Mouse (Mus musculus) retina, adult 2 months (tissue): Measurements from ENCODE around the gene Por.

Experiments
- DNase-seq: peaks from one replicate; pipeline ENCODE4 v3.0.0-alpha.2; 2012; ENCODE audit warnings: low read depth, low spot score

The Por gene

GRCm38 (mm10) chr5:135669741-135670275 is at the start of gene Por:
Por (plus strand) TSS chr5:135670033.
- DNase-seq, result no peak

- no peak for DNase-seq
Measured at GRCm38 (mm10) chr5:135620526-135620925, 49.3 kb upstream of the Por start.

GRCm38 (mm10) chr5:135621725-135622124 is 48.1 kb upstream of the Por start:
- no peak for DNase-seq

DNA sequence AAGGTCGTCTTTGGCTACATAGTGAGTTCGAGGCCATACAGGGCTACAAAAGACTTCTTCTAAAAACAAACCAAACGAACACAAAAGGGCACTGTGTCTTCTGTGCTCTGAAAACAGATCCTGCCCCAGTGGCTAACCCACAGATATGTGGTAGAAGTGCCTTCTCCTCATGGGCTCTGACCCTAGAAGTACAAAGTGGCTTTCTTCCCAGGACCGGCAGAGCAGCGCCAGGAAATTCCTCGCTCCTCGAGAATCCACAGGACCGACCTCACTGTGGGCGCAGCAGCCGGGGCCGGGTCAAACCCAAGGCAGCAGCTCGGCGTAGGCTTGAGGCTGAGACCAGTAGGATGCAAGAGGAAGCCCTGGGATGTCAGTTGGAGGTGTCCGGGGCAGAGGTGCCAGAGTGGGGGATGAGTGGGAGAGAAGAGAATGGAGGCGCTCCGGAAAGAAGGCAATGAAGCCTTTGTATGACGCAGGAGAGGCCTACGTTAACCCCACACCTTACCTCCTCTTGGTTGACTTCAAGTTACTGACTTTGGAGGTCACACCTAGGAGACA is 46.7 kb upstream of the Por start:
- no peak for DNase-seq

DNA sequence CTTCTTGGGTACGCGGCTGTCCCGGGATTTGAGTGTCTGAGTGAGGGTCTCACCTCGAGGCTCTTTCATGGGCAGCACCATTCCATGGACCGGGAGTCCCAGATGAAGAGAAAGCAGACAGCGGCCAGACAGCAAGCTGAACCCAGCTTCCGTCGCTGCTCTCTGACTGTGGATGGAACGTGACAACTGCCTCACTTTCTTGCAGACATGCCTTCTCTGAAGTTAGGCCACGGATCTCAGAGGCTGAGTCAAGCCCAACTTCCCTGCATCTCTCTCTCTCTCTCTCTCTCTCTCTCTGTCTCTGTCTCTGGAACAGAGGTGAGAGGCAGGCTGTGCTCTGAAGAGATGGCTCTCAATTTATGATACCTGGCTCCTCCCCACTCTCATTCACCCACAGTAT is 40.9 kb upstream of the Por start:
- no peak for DNase-seq

DNA sequence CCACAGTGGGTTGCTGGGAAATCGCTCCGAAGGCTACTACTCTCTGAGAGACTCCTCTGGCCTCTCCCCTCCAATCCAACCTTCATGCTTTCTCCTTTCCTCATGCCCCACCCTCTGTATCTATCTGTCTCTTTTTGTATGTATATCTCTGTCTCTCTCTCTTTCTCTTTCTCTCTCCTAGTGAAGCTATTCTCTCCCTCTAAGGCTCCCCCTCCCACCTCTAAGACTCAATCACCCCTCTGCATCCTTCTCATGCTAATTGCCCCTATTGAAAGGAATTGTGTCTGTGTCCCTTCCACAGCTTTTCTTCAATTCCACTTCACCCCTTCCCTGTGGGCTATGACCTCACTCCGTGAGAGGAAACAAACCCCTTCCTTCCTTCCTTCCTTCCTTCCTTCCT is 40.4 kb upstream of the Por start:
- no peak for DNase-seq

DNA sequence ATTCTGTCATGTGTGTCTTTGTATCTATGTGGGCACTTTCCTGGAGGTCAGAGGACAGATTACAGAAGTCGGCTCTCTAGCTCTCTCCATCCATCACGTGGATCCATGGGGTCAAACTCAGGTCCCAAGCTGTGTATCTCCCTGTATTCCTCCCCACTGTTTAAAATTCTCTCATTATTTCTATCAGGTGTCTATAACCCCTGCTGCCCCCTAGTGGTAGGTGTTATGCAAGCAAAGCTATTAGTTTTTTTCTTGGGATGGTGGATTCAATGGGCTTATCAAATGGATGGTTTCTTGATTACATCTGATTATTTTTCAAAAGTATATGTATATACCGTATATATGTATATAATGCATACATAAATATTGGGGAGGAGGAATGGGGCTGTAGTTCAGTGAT is 39.2 kb upstream of the Por start:
- DNase-seq, result peak; percentile 54

DNA sequence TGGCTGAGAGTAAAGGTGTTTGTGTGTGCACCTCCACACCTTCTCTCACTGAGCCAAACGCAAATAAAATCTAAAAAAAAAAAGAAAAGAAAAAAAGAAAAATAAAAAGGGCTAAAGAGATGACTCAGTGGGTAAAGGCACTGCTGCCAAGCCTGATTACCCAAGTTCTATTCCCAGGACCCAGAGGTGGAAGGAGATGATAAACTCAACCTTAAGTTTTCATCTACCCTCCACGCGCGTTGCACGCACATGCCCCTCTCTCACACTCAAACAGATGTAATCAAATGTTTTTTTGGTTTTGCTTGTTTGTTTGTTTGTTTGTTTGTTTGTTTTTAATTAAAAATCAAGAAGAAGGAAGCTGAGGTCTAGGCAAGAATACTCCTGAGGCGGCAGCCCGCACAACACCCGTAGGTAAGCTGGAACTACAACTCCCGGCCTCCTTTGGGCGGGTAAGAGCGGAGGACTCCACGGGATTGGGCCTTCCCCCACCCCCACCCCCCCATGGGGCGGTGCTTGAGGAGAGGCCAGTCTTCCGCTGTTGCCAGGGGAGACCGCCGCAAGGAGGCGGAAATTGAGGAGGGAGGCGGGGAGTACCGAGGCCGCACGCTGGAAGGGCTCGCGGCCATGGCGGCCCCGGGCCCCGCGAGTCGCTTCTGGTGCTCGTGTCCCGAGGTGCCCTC is 37.6 kb upstream of the Por start, which contains the start of gene Rhbdd2:
TSS of gene Rhbdd2 (plus strand) at position 502 of the 680 bp plus-strand sequence.
- peak; percentile 97 for DNase-seq

GRCm38 (mm10) chr5:135632797-135633144 is 37.1 kb upstream of the Por start:
- DNase-seq, result no peak

- no peak for DNase-seq
Measured at GRCm38 (mm10) chr5:135639760-135640458, 29.9 kb upstream of the Por start.

GRCm38 (mm10) chr5:135640459-135640789 is 29.4 kb upstream of the Por start:
- no peak for DNase-seq

DNA sequence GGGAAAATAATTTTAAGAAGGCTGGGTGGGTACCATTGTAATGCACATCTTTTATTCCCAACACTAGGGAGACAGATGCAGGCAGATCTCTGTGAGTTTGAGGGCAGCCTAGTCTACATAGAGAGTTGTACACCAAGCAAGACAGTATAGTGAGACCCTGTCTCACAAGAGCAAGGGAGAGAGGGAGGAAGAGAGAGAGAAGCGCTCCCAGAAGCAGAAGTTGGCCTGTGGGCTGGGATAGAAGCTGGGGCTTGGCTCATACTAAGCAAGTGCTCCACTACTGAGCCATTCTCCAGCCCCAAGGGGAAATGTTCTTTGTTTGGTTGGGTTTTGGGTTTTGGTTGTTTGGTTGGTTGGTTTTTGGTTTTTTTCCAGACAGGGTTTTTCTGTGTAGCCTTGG is 28.8 kb upstream of the Por start:
- DNase-seq, result no peak

DNA sequence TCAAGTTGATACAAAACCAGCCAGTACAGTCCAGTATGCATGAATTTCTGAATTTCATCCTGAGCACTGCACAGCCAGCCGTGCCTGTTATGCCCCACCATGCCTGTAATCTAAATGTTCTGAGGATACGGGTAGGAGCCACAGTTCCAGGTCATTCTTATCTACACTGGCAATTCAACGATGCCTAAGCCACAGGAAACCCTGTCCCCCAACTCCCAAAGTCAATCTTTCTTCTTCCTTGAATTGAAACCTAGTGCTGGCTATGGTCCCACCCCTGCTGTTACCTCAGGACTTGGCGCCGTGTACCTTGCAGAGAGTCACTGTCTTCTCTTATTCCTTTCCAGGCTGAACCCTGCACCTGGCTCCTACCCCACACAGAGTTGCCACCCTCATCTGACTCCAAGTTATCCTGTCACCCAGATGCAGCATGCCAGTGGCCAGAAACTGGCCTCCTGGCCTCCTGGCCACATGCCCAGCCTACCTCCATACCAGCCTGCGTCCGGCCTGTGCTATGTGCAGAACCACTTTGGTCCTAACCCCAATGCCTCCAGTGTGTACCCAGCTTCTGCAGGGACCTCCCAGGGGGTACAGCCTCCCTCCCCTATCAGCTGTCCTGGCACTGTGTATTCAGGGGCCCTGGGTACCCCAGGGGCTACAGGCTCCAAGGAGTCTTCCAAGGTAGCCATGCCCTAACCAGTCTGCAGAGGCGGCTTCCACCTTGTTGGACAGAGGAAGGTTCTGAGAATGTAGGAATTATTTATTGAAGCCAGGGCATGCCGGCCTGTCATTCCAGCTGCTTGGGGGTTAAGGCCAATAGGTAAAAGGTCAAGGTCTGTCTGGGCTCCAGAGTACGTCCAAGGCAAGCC is 26.9 kb upstream of the Por start:
- DNase-seq, result no peak

- DNase-seq, result no peak
Measured at GRCm38 (mm10) chr5:135643552-135643842, 26.3 kb upstream of the Por start.

DNA sequence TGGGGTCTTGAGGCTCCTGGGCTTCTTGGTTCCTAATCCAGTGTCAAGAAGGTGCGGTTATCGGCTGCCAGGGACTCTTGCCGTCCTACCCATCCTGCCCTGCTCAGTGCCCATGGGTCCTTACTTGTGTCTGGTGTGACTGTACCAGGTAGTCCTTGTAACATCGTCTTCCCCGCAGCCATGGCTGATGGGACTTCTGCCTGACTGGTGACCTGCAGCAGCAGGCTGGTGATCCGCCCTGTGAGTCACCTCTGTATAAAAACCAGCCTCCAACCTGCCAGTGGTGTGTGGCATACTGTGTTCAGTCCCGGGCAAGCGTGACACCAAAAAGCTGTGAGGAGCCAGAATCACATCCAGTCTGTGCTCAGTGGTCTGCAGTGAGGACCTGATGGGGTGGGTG is 26.0 kb upstream of the Por start:
- no peak for DNase-seq

DNA sequence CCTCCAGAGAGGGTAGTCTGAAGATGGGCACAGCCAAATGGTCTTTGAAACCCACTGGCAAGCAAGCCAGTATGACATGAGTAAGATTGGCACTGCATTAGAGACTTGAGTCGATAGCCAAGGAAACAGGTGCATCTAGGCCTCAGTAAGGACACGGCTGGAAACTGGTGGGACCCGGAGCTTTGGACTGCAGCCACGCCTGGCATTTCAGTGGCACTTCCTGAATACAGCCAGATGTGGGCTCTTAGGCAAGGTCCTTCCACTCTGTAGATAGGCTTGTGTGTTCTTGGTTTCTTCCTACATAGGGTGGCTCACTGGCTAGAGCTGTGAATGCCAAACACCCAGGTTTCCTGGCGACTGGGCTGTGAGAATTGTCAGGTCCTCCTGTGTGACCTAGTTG is 24.5 kb upstream of the Por start:
- no peak for DNase-seq

- no peak for DNase-seq
Measured at GRCm38 (mm10) chr5:135646038-135646437, 23.8 kb upstream of the Por start.

DNA sequence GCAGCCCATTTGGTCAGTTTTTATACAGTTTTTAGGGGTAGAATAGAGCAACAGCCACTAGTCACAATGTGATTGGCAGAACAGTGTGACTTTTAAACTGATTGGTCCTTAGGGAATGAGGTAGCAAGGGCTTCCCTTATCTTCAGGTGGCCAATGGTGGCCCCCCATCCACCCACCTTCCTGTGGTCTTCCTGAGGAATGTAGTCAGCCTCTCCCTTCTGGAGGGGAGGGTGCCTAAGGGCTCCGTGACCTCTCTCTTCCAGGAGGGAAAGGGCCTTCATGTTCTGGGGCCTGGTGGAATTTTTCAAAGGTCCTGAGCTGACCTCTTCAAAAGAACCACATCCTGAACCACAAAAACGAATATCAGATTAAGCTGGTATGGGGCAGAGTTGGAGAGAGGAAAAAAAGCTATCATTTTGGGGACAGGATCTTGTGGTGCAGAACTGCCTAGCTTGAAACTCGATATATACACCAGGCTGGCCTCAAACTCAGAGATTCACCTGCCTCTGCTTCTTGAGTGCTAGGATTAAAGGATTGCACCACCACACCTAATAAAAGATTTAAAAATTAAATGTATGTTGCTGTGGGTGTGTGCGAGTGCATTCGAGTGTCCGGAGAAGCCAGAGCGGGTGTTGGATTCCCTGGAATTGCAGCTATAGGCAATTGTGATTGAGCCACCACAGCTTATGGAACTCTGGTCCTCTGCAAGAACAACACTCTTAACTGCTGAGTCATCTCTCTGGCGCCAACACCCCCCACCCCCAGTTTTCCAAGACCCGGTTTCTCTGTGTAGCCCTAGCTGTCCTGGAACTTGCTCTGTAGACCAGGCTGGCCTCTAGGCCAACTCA is 21.1 kb upstream of the Por start:
- DNase-seq, result no peak

DNA sequence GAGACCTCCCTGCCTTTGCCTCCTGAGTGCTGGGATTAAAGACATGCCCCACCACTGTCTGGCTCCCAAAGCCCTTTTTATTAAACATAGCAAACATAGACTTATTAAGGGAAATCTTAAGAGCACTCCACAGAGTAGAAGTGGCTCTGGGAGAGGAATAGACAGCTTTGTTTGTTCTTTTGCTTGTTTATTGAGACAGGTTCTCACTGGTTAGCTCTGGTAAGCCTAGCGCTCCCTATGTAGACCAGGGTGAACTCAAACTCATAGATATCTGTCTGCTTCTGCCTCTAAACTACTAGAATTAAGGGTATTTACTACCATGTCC is 20.6 kb upstream of the Por start:
- DNase-seq, result no peak

DNA sequence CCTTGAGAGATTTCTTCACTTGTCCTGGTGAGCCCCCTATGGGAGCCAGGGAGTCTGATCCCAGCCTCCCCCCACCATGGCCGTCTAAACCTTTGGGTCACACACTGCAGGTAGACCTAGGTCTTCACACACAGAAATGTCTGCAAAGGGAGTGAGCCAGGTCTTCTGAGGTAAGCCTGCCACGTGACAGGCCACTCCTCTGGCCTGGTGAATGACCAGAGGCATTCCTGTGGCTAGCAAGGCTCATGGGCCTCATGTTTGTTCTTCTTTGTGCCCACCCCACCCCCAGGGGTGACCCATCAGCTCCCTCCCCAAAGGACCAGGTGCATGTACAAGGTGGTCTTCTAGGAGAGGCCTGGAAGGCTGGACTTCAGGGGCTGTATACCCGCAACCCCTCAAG is 18.3 kb upstream of the Por start:
- no peak for DNase-seq

DNA sequence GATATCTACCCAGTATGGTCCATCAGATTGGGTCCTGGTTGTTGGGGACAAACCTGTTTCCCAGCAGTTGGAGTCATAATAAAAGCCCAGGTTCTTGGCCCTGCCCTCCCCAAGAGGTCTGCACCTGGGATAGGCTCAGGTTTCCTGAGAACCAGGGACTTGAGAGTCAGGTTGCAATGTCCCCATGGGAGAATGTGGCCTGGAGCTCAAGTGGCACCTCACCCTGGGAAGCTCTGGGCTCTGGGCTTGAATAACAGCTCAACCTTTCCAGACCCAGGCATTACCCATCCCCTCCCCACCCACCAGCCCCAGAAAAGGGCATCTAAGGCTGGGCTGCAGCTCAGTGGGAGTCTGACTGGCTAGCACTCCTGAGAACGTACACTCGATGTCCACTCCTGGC is 16.6 kb upstream of the Por start:
- DNase-seq, result no peak

DNA sequence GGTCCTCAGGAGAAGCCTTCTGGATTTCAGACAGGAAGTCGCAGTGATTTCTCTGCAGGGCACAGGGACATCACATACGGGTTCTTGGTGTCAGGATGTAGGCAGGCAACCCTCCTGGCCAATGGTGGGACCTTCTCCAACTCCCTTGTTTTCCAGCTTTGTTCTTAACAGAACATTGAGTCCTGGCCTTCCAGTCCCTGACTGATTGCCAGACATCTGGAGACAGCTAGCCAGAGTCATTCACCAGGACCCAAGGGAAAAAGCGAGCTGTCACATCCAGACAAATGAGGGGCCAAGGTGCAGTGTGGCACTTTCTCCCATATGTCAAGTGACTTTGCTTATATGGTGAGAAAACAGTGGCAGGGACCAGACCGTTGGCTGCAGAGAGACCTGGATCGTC is 13.8 kb upstream of the Por start:
- no peak for DNase-seq
